Mouse (Mus musculus) limb, embryonic 14.5 days (tissue): ENCODE data around the gene Vav2. TPM values are rescaled to one million over a fixed set of nuclear protein-coding genes. Genes with fewer than 3 reads are reported as not detected.
A peak's percentile ranks its signal among the peaks of the same experiment; 100 is the strongest.

ENCODE experiments used
- ATAC-seq: fragments of 200-750 bp; cut with Nextera tagmentation; 2 replicates; pipeline ENCODE4 v1.8.0; 2017; ENCODE audit warnings: low read depth, moderate number of reproducible peaks, moderate TSS enrichment; ENCODE audit not compliant: low FRiP score
- DNase-seq: peaks from one replicate; pipeline ENCODE4 v3.0.0-alpha.2; 2015; ENCODE audit warnings: low spot score
- H3K27ac ChIP-seq: fragments of 300-500 bp; sonication (generic); replicated peaks from 2 replicates; pipeline ENCODE4 v1.5.1; 2014; ENCODE audit warnings: low read depth, mild to moderate bottlenecking, low read length, moderate library complexity, mixed read lengths
- H3K27me3 ChIP-seq: fragments of 300-500 bp; sonication (generic); 2 replicates; pipeline ENCODE4 v1.6.1; 2014; ENCODE audit warnings: low read length, mixed read lengths; ENCODE audit not compliant: control insufficient read depth, insufficient read depth
- H3K36me3 ChIP-seq: fragments of 300-500 bp; sonication (generic); 2 replicates; pipeline ENCODE4 v1.6.1; 2014; ENCODE audit warnings: mild to moderate bottlenecking, low read length, moderate library complexity, mixed read lengths; ENCODE audit not compliant: control insufficient read depth, insufficient read depth
- H3K4me1 ChIP-seq: fragments of 300-500 bp; sonication (generic); 2 replicates; pipeline ENCODE4 v1.6.1; 2014; ENCODE audit warnings: antibody characterized with exemption, low read length, mixed read lengths; ENCODE audit not compliant: control insufficient read depth, insufficient read depth
- H3K4me2 ChIP-seq: fragments of 300-500 bp; sonication (generic); replicated peaks from 2 replicates; pipeline ENCODE4 v1.6.1; 2014; ENCODE audit warnings: low read depth, mild to moderate bottlenecking, low read length, moderate library complexity; ENCODE audit not compliant: severe bottlenecking
- H3K4me3 ChIP-seq: fragments of 300-500 bp; sonication (generic); replicated peaks from 2 replicates; pipeline ENCODE4 v1.5.1; 2014; ENCODE audit warnings: low read length
- H3K9ac ChIP-seq: fragments of 300-500 bp; sonication (generic); 2 replicates; pipeline ENCODE4 v1.6.1; 2014; ENCODE audit warnings: mild to moderate bottlenecking, low read depth, low read length, moderate library complexity; ENCODE audit not compliant: severe bottlenecking
- H3K9me3 ChIP-seq: fragments of 300-500 bp; sonication (generic); 2 replicates; pipeline ENCODE4 v1.6.1; 2016; ENCODE audit warnings: low read length; ENCODE audit not compliant: control insufficient read depth
- POLR2A ChIP-seq: fragments of 200-500 bp; IDR thresholded peaks from 2 replicates; pipeline ENCODE4 v1.8.0; 2012; ENCODE audit warnings: inconsistent platforms, mild to moderate bottlenecking, moderate library complexity, borderline replicate concordance; ENCODE audit not compliant: insufficient read depth, insufficient read length; ENCODE audit errors: extremely low read depth
- WGBS: fragments of 180-500 bp; shearing (Covaris S2); extraction: QIAGEN DNeasy Blood & Tissue Kit; methylation state at CpG from one replicate; pipeline ENCODE4 v1.1.7; 2014; 5-methylcytosine and 5-hydroxymethylcytosine counted together
- polyA plus RNA-seq, 2 experiments: library from polyadenylated mRNA; depleted of rRNA in 1 of 2; stranded (reverse) in 1 of 2; unstranded in 1 of 2; fragments of >200 nt; fragmentation: Nextera tagmentation in 1 of 2; extraction: Ambion mirVana in 1 of 2; gene quantifications; 2 replicates each; pipeline versions ENCODE4 v1.2.1 to v1.2.3; 2012 to 2014

Vav2 gene
- polyA plus RNA-seq, 2 experiments = 5.9 to 19.6 TPM

DNA sequence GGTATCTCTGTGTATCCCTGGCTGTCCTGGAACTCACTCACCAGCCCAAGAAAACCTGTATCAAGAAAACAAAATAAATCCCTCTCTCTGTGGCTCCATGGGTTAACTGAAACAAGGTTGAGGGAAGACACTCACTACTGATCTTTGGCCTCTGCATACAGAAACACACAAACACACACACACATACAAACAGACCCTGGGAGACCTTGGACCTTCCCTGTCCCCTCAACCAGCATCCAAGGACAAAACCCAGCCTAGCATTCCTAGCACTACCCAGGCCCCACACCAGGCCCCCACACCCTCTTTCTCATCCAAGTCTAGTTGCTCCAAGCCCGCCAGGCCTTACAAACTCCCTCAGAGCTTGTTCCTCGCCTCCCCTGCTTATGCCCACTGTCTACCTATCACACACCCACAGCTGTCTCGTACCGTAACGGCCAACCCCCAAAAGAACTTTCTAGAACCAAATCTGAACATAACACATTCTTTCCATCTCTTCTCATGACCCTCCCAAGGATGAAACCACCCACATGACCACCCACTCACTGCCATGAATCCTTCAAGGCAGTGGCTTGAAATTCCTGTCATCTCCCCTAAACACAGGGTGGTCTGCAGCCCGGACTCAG lies 16.2 kb downstream of the Vav2 start:
- peaks cover 34% of the 10 kb centered on the region for H3K4me1 ChIP-seq
- ATAC-seq (no peak), DNase-seq (no peak)
- no peak overlapping the region for H3K4me2 ChIP-seq
- H3K4me3 ChIP-seq = no peak overlapping the region
- H3K36me3 ChIP-seq = no peaks in the 10 kb centered on the region
- no peak for TF ChIP-seq POLR2A
- H3K9me3 ChIP-seq = no peaks in the 10 kb centered on the region
- H3K27ac ChIP-seq = no peak overlapping the region
- H3K9ac ChIP-seq = no peak overlapping the region
- H3K27me3 ChIP-seq = no peaks in the 10 kb centered on the region
- WGBS = 80% methylated on average over 6 of the region's 6 CpGs

DNA sequence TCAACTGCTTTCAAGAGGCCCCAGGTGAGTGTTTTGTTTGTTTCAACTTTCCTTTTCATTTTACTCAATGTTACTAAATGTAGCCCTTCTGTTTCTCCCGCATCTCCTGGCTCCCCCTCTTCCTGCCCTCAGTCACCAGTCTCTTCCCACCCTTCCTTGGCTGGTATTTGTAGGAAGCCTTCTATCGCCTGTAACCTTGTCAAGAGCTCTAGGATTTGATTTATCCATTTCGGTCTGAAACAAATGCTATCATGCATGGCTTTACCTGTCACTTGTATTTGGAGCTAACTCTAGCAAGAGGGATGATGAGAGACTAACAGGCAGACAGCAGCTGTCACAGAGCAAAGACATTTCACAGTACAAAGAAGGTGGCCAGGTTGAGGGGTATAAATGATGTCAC lies 18.6 kb downstream of the Vav2 start:
- 74% methylated on average over 3 of the region's 3 CpGs for WGBS
- Histone ChIP-seq H3K27me3 (no peaks in the 10 kb centered on the region), H3K4me1 (peaks cover 31% of the 10 kb centered on the region), H3K4me3 (no peak overlapping the region), H3K9ac (no peak overlapping the region), H3K9me3 (no peaks in the 10 kb centered on the region), H3K4me2 (no peak overlapping the region), H3K36me3 (no peaks in the 10 kb centered on the region), H3K27ac (no peak overlapping the region)
- no peak for DNase-seq
- no peak for ATAC-seq
- TF ChIP-seq POLR2A = no peak

DNA sequence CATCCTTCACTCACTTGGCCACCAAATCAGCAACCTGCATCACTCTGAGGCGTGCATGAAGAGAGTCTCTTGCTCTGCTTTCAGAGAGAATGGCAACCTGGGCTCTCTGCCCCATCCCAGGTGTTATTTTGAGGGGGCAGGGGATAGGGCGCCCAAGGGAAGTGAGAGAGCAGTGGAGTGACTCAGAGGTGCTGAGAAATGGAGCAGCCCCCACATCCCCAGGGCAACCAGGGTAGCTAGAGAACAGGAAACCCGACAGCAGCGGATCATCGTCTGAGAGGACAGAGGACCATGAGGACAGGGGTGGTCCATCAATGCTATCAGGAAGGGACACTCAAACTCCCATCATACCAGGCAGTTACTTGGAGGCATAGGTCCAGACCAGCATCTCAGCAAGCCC lies 19.9 kb downstream of the Vav2 start:
- DNase-seq = no peak
- no peak overlapping the region for H3K4me2 ChIP-seq
- H3K27me3 ChIP-seq = no peaks in the 10 kb centered on the region
- H3K9ac ChIP-seq = no peak overlapping the region
- no peak for ATAC-seq
- no peak overlapping the region for H3K27ac ChIP-seq
- WGBS = 86% methylated on average over 5 of the region's 5 CpGs
- no peaks in the 10 kb centered on the region for H3K9me3 ChIP-seq
- TF ChIP-seq POLR2A = no peak
- H3K36me3 ChIP-seq = no peaks in the 10 kb centered on the region
- peaks cover 23% of the 10 kb centered on the region for H3K4me1 ChIP-seq
- H3K4me3 ChIP-seq = no peak overlapping the region

DNA sequence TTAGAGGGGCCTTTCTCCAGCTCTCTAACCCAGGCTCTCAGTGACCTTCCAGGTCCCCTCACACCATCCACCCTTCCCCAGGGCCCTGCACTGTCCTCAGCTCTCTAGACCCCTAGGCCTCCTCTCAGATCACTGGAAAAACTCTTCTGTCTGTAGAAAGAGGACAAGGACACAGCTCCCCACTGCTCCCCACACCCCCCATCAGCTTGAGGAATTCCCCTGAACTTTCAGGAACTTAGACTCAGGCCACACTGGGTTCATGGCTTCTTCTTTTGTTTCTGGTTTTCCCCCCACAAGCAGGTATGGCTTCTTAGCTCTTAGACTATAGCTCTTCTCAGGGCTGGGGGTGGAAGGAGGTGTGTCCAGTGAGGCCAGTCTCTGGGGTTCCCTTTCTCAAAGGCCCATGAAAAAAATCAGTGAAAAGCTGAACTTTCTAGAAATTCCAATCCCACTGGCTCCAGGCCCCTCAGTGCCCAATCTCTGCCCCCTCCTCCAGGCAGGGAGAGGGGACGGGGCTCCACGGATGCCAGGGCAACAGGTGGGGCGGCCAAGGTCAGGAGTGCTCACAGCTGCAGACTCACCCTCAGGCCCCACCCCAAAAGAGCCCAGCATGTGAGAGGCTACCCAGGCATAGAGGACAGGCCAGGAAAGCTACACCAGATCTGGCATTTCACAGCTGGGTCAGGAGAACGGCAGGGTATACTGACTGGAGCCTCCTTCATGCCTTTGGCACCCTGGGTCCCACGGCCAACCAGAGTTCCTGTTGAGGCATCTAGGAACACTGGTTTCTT lies 21.5 kb downstream of the Vav2 start:
- peaks cover 11% of the 10 kb centered on the region for H3K4me1 ChIP-seq
- no peaks in the 10 kb centered on the region for H3K36me3 ChIP-seq
- no peaks in the 10 kb centered on the region for H3K9me3 ChIP-seq
- no peak overlapping the region for H3K4me3 ChIP-seq
- ATAC-seq (no peak), DNase-seq (no peak)
- no peaks in the 10 kb centered on the region for H3K27me3 ChIP-seq
- no peak for TF ChIP-seq POLR2A
- 0 out of 2 replicates have a peak overlapping the region, but pooled peaks have one; percentile 8 for H3K9ac ChIP-seq
- H3K4me2 ChIP-seq = no peak overlapping the region
- H3K27ac ChIP-seq = no peak overlapping the region
- 62% methylated on average over 5 of the region's 5 CpGs for WGBS

DNA sequence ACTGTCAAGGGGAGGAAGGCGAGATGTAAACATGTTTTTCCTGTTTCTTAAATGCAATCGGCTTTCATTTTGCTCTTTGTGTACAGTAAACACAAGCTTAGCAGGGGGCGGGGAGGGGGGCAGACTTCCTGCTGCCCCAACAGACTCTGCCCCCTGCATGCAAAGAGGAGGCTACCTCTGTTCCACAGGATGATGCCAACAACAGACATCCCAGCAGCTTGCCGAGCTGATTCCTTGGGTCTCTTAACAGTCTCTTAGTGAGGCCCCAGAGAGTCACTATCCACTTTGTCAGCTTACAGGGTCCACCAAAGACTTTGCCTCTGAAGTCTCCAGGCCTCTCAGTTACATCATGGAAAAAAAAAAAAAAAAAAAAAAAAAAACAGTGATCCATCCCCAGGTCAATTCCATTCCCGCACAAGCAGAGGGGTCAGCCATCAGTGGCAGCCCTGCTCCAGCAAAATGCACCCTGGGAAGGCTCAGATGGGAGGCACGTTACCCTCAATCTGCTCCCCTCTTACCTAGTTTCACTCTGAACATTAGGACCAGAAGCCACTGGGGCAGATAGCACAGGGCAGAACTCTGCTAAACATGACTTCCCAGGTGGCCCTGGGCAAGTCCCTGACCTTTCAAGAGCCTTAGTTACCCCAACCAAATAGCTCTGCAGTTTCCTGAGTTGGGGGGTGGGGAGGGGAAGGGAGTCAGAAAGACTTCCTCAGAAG lies 22.3 kb downstream of the Vav2 start:
- WGBS = 55% methylated on average over 6 of the region's 6 CpGs
- H3K9me3 ChIP-seq = no peaks in the 10 kb centered on the region
- TF ChIP-seq POLR2A = no peak
- H3K9ac ChIP-seq = 0 out of 2 replicates have a peak overlapping the region, but pooled peaks have one; percentile 8
- no peak overlapping the region for H3K4me2 ChIP-seq
- H3K27ac ChIP-seq = no peak overlapping the region
- H3K27me3 ChIP-seq = no peaks in the 10 kb centered on the region
- no peak for DNase-seq
- no peak overlapping the region for H3K4me3 ChIP-seq
- no peaks in the 10 kb centered on the region for H3K36me3 ChIP-seq
- H3K4me1 ChIP-seq = peaks cover 11% of the 10 kb centered on the region
- no peak for ATAC-seq
